Mouse (Mus musculus): ENCODE measurements around the gene Magi1. TPM values are rescaled to one million over a fixed set of nuclear protein-coding genes. Genes with fewer than 3 reads are reported as not detected.

Gene Magi1
- polyA plus RNA-seq, 1 experiment from 2014 or later = 29.9 TPM

DNA sequence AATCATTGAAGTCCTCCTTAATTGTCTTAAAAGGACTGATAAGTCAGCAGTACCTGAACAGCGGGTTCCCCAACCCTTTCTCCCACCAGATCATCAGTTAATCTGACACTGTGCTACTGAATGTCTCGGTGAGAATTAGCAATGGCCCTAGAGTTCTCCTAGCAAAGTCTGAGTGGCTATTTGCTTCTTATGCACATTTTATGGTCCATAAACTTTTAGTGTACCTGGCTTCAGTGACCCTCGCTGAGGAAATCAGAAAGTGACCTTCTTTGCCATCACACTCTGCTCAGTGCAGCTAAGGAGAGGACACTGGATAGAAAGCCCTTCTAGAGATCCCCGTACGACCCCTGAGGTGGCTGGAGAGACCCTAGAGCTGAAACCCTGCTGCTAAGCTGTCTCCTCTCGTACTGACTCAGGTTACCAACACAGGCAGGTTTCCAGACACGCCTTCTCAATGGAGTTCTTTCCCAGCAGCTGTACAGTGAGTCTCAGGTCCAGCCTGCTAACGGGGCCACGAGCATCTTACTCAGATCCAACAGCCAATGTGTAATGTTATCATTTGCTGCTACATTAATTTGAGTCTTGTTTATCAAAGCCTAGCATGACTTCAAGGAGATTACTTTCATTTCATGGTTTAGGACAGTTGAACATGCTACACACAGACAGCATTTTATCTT is 461.4 kb downstream of the Magi1 start:
- Histone ChIP-seq H3K4me1 (peaks cover 40% of the 10 kb centered on the region), H3K27ac (replicated peaks) (no peak overlapping the region; the same call in 1 of the 2 replicates), H3K9ac (replicated peaks) (no peak overlapping the region), H3K4me2 (no peak overlapping the region), H3K27me3 (replicated peaks) (no peaks in the 10 kb centered on the region), H3K36me3 (no peaks in the 10 kb centered on the region), H3K9me3 (replicated peaks) (no peaks in the 10 kb centered on the region), H3K4me3 (replicated peaks) (no peak overlapping the region)
- no peak for ATAC-seq (ENCODE audit: low FRiP score)
- 50% methylated on average over 9 of the region's 9 CpGs for WGBS

- ATAC-seq (ENCODE audit: low FRiP score) = no peak
- Histone ChIP-seq H3K9me3 (replicated peaks) (no peaks in the 10 kb centered on the region), H3K36me3 (no peaks in the 10 kb centered on the region), H3K9ac (replicated peaks) (no peak overlapping the region), H3K4me2 (no peak overlapping the region), H3K27me3 (replicated peaks) (no peaks in the 10 kb centered on the region), H3K27ac (replicated peaks) (0 out of 2 replicates have a peak overlapping the region, but pooled peaks have one; percentile 45), H3K4me1 (peaks cover 40% of the 10 kb centered on the region), H3K4me3 (replicated peaks) (no peak overlapping the region)
- 21% methylated on average over 7 of the region's 7 CpGs for WGBS
Measured at GRCm38 (mm10) chr6:93821512-93821911, 462.2 kb downstream of the Magi1 start.

DNA sequence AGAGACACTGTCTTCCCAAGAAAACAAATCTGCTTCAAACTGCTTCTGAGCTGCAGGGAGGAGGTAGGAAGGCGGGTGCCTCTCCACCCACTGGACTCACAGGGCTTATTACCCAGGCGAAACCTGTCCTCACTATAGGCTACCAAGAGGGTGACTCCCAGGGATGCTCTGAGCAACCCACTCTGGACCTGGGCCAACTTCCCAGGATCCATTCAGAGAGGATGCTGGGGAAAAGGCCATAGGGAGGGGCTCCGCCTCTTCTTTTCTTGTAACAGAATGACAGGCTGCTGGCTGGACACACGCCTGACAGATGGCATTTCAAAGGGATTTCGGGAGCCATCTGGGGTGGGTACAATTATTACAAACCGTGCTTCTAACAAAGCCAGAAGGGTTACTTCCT is 463.8 kb downstream of the Magi1 start:
- H3K4me2 ChIP-seq = peak overlapping the region; percentile 7; the same call in 1 of the 2 replicates
- no peaks in the 10 kb centered on the region for H3K27me3 ChIP-seq (replicated peaks)
- 13% methylated on average over 6 of the region's 6 CpGs for WGBS
- no peaks in the 10 kb centered on the region for H3K9me3 ChIP-seq (replicated peaks)
- H3K9ac ChIP-seq (replicated peaks) = no peak overlapping the region
- H3K4me3 ChIP-seq (replicated peaks) = no peak overlapping the region
- ATAC-seq (ENCODE audit: low FRiP score) = peak; percentile 70
- no peaks in the 10 kb centered on the region for H3K36me3 ChIP-seq
- peaks cover 36% of the 10 kb centered on the region for H3K4me1 ChIP-seq
- peak overlapping the region; percentile 48 for H3K27ac ChIP-seq (replicated peaks)

DNA sequence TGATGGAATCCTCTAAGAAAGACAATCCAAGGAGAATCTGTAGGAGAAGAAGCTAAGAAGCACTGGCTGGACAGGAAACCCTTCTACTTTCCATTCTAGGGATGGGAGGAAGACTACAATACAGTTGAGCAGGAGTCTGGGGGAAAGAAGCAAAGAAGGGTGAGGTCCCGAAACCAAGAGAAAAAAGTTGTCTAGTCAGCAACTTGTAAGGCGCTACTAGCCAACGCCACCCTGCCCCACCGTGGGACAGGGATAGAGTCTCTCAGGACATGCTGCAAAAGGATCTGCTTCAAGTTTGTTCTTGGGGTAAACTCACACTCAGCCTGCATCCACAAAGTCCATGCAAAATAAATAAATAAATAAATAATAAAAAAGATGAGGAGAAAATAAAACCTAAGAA is 464.4 kb downstream of the Magi1 start:
- Histone ChIP-seq H3K9me3 (replicated peaks) (no peaks in the 10 kb centered on the region), H3K4me3 (replicated peaks) (no peak overlapping the region), H3K4me2 (no peak overlapping the region), H3K36me3 (no peaks in the 10 kb centered on the region), H3K4me1 (peaks cover 36% of the 10 kb centered on the region), H3K27ac (replicated peaks) (no peak overlapping the region), H3K27me3 (replicated peaks) (no peaks in the 10 kb centered on the region), H3K9ac (replicated peaks) (no peak overlapping the region)
- ATAC-seq (ENCODE audit: low FRiP score) = no peak
- 92% methylated on average over 4 of the region's 4 CpGs for WGBS

GRCm38 (mm10) chr6:93818494-93818893 is 465.2 kb downstream of the Magi1 start:
- H3K4me1 ChIP-seq = peaks cover 36% of the 10 kb centered on the region
- no peak for ATAC-seq (ENCODE audit: low FRiP score)

GRCm38 (mm10) chr6:93805407-93805936 is 478.2 kb downstream of the Magi1 start:
- 67% methylated on average over 5 of the region's 5 CpGs for WGBS
- no peaks in the 10 kb centered on the region for H3K9me3 ChIP-seq (replicated peaks)
- H3K36me3 ChIP-seq = 0 out of 2 replicates have a peak, but pooled peaks cover 3% of the 10 kb centered on the region
- H3K4me2 ChIP-seq = no peak overlapping the region
- ATAC-seq (ENCODE audit: low FRiP score) = no peak
- H3K27me3 ChIP-seq (replicated peaks) = no peaks in the 10 kb centered on the region
- no peak overlapping the region for H3K27ac ChIP-seq (replicated peaks)
- H3K4me1 ChIP-seq = peaks cover 27% of the 10 kb centered on the region
- no peak overlapping the region for H3K9ac ChIP-seq (replicated peaks)
- H3K4me3 ChIP-seq (replicated peaks) = no peak overlapping the region

More at GRCm38 (mm10) chr6:93818494-93818893, 465.2 kb downstream of the Magi1 start:
- H3K4me2 ChIP-seq = no peak overlapping the region
- 70% methylated on average over 4 of the region's 4 CpGs for WGBS
- H3K9ac ChIP-seq (replicated peaks) = no peak overlapping the region
- H3K27me3 ChIP-seq (replicated peaks) = no peaks in the 10 kb centered on the region
- no peak overlapping the region for H3K27ac ChIP-seq (replicated peaks)
- H3K4me3 ChIP-seq (replicated peaks) = no peak overlapping the region
- no peaks in the 10 kb centered on the region for H3K9me3 ChIP-seq (replicated peaks)
- H3K36me3 ChIP-seq = 0 out of 2 replicates have a peak, but pooled peaks cover 4% of the 10 kb centered on the region

DNA sequence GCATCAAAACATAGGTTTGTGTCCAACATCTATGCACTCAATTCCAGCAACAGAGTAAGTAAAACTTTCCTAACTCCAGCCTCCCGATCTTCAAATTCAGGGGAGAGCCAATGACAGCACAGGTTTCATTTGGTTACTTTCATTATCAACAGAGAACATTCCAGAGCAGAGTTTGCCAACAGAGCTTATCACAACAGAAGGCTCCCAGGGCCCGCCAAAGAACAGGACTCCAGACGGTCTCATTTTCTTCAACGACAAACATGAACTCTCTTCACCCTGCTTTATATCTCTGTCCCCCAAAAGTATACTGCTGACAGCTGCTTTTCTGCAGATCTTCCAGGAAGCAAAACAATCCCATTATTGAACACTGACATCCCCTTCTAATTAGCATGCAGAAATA is 481.3 kb downstream of the Magi1 start:
- Histone ChIP-seq H3K36me3 (no peaks in the 10 kb centered on the region), H3K4me1 (peaks cover 32% of the 10 kb centered on the region), H3K4me2 (no peak overlapping the region), H3K4me3 (replicated peaks) (no peak overlapping the region), H3K9ac (replicated peaks) (no peak overlapping the region), H3K27ac (replicated peaks) (no peak overlapping the region), H3K9me3 (replicated peaks) (no peaks in the 10 kb centered on the region), H3K27me3 (replicated peaks) (no peaks in the 10 kb centered on the region)
- no peak for ATAC-seq (ENCODE audit: low FRiP score)
- WGBS = 49% methylated on average over 4 of the region's 4 CpGs

DNA sequence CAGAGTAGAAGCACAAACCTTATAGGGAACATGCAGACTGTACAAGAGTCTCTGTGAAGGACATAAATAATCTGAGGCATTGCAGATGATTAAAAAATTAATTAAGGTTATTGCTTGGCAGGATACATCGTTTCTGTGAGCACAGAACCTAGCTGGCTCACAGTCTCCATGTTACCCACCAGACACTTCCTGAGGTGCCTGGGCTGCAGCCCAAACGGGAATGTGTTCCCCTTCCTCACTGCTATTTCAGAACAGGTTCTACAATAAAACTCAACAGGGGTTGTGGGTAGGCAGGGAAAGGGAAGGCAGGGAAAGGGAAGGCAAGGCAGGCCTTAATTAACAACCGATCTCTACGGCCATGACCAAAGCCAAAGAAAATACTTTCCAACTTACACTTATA is 483.3 kb downstream of the Magi1 start:
- ATAC-seq (ENCODE audit: low FRiP score) = no peak; the same call in 1 of the 2 replicates
- WGBS = 45% methylated on average over 4 of the region's 4 CpGs
- Histone ChIP-seq H3K9ac (replicated peaks) (no peak overlapping the region), H3K36me3 (no peaks in the 10 kb centered on the region), H3K4me3 (replicated peaks) (no peak overlapping the region), H3K4me1 (peaks cover 22% of the 10 kb centered on the region), H3K27me3 (replicated peaks) (no peaks in the 10 kb centered on the region), H3K4me2 (no peak overlapping the region), H3K27ac (replicated peaks) (no peak overlapping the region), H3K9me3 (replicated peaks) (no peaks in the 10 kb centered on the region)

GRCm38 (mm10) chr6:93792309-93793215 is 491.2 kb downstream of the Magi1 start:
- H3K4me3 ChIP-seq (replicated peaks) = no peak overlapping the region
- WGBS = 24% methylated on average over 10 of the region's 10 CpGs

DNA sequence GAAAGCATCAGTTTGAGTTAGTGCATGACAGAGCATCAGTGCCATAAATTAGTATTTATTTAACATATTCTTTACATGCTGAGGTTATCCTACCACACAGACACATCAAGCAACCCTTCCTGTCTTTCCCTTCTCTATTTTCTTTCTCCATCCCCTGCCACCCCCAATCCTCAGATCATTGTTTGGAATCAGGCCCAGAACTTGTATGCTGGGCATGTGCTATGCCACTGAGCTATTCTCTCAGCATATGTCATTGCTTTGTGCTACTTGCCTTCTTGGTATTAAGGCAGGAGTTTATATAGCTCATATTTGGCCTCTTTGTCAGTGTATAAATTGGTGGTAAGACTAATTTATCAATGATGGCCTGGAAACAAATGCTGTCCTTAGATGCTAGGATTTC is 494.0 kb downstream of the Magi1 start:
- no peak overlapping the region for H3K9ac ChIP-seq (replicated peaks)
- no peak overlapping the region for H3K4me3 ChIP-seq (replicated peaks)
- H3K36me3 ChIP-seq = no peaks in the 10 kb centered on the region
- H3K4me1 ChIP-seq = no peaks in the 10 kb centered on the region
- ATAC-seq (ENCODE audit: low FRiP score) = no peak
- H3K27ac ChIP-seq (replicated peaks) = no peak overlapping the region
- H3K4me2 ChIP-seq = no peak overlapping the region
- no peaks in the 10 kb centered on the region for H3K9me3 ChIP-seq (replicated peaks)
- H3K27me3 ChIP-seq (replicated peaks) = no peaks in the 10 kb centered on the region

More at GRCm38 (mm10) chr6:93792309-93793215, 491.2 kb downstream of the Magi1 start:
- Histone ChIP-seq H3K9me3 (replicated peaks) (no peaks in the 10 kb centered on the region), H3K9ac (replicated peaks) (no peak overlapping the region), H3K4me1 (no peaks in the 10 kb centered on the region), H3K36me3 (no peaks in the 10 kb centered on the region), H3K27ac (replicated peaks) (no peak overlapping the region), H3K4me2 (no peak overlapping the region), H3K27me3 (replicated peaks) (no peaks in the 10 kb centered on the region)
- peak; percentile 85 for ATAC-seq (ENCODE audit: low FRiP score)

GRCm38 (mm10) chr6:93787042-93787441 is 496.7 kb downstream of the Magi1 start:
- no peaks in the 10 kb centered on the region for H3K4me1 ChIP-seq
- H3K27me3 ChIP-seq (replicated peaks) = no peaks in the 10 kb centered on the region
- H3K9ac ChIP-seq (replicated peaks) = no peak overlapping the region
- WGBS = 94% methylated on average over 3 of the region's 3 CpGs
- H3K27ac ChIP-seq (replicated peaks) = no peak overlapping the region
- ATAC-seq (ENCODE audit: low FRiP score) = no peak
- no peaks in the 10 kb centered on the region for H3K36me3 ChIP-seq
- H3K9me3 ChIP-seq (replicated peaks) = no peaks in the 10 kb centered on the region
- no peak overlapping the region for H3K4me3 ChIP-seq (replicated peaks)
- H3K4me2 ChIP-seq = no peak overlapping the region
